ENCODE assay signal across 12 mouse cellular contexts in the genomic region with DNA sequence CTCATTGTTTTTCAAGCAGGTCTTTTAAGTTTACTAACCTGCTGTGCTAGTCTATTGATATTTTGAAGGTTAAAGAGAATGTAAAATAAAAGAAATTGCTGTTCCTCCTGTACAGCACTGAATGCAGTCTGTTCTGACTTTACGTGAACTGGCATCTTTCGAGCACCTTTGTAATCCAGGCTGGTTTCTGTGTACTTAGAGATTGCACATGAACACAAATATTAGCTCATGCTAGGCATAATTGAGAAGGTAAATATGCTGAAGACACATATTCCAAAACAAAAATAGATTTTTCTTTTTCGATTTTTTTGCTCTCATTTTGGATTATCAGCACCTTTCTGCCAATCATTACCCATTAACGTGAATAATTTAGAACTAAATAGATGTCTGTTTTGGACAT. TPM values are rescaled to one million over a fixed set of nuclear protein-coding genes. Genes with fewer than 3 reads are reported as not detected.
DNase-seq lines count a peak whose midpoint lies in the region; ATAC-seq lines count a peak whose summit lies in the region.
"Had no signal": no experiment of that assay in that cellular context is flagged by ENCODE, and none has a peak within 500 bp of the region (broad histone marks: within the 10 kb centered on the region; RNA-seq: fewer than 3 reads in every experiment).

No protein-coding gene starts in this region.

- peak overlapping the region; percentile 63; the same call in 1 of the 2 replicates for H3K4me2 ChIP-seq in kidney, embryonic 15.5 days
- no peak overlapping the region for H3K4me2 ChIP-seq in liver, embryonic 13.5 days

- H3K9me3 ChIP-seq in kidney, embryonic 15.5 days (replicated peaks), result no peaks in the 10 kb centered on the region
- no peaks in the 10 kb centered on the region for H3K9me3 ChIP-seq in embryonic facial prominence, embryonic 10.5 days
- H3K9me3 ChIP-seq in liver, embryonic 13.5 days (replicated peaks), result no peaks in the 10 kb centered on the region

- H3K27me3 ChIP-seq in kidney, embryonic 15.5 days, result no peaks in the 10 kb centered on the region
- H3K27me3 ChIP-seq in embryonic facial prominence, embryonic 10.5 days (replicated peaks; ENCODE audit: low read depth, poor library complexity, severe bottlenecking), result no peaks in the 10 kb centered on the region
- no peaks in the 10 kb centered on the region for H3K27me3 ChIP-seq in liver, embryonic 13.5 days

- peak; percentile 28 for DNase-seq in heart, adult 11 months
- no peak for DNase-seq in heart, postnatal 25 days (ENCODE audit: low spot score)
- DNase-seq in kidney, adult 9 months, result no peak
- no peak for DNase-seq in embryonic facial prominence, embryonic 10.5 days (ENCODE audit: low spot score)
- DNase-seq in liver, embryonic 13.5 days, result no peak
- no peak for DNase-seq in yolk sac, embryonic 10.5 days (ENCODE audit: low spot score)
- DNase-seq: adrenal gland, postnatal 14 days; embryo, embryonic 11 days; kidney, adult 8-10 months; thymus, adult 18-20 months had no signal

- WGBS in kidney, embryonic 15.5 days, result 88% methylated on average over 4 of the region's 4 CpGs
- 91% methylated on average over 4 of the region's 4 CpGs for WGBS in embryonic facial prominence, embryonic 10.5 days
- WGBS in liver, embryonic 13.5 days (ENCODE audit: insufficient replicate concordance), result 77% methylated on average over 4 of the region's 4 CpGs

- no peak for ATAC-seq in kidney, embryonic 15.5 days (replicated peaks; ENCODE audit: low FRiP score)
- ATAC-seq in liver, embryonic 13.5 days (ENCODE audit: low read depth), result no peak
- ATAC-seq in activated CD4-positive, CD25-positive, alpha-beta regulatory T cell, adult 4 months, result no peak

- intact Hi-C loops in heart, postnatal 25 days (cut with DNase I), result loop anchor here (5.0 kb wide), 1 partner anchor 41 kb away; no protein-coding TSS in a partner anchor

- 0 out of 2 replicates have a peak overlapping the region, but pooled peaks have one; percentile 92 for H3K4me3 ChIP-seq in kidney, embryonic 15.5 days (replicated peaks)
- H3K4me3 ChIP-seq in embryonic facial prominence, embryonic 10.5 days, result peak overlapping the region; percentile 96; the same call in 1 of the 2 replicates
- H3K4me3 ChIP-seq in liver, embryonic 13.5 days (replicated peaks), result no peak overlapping the region

- H3K4me1 ChIP-seq in kidney, embryonic 15.5 days, result peaks cover 29% of the 10 kb centered on the region
- peaks cover 37% of the 10 kb centered on the region for H3K4me1 ChIP-seq in embryonic facial prominence, embryonic 10.5 days
- peaks cover 56% of the 10 kb centered on the region for H3K4me1 ChIP-seq in liver, embryonic 13.5 days (replicated peaks)

- H3K36me3 ChIP-seq in kidney, embryonic 15.5 days, result peaks cover 5% of the 10 kb centered on the region; the same call in 1 of the 2 replicates
- H3K36me3 ChIP-seq in embryonic facial prominence, embryonic 10.5 days (replicated peaks), result peaks cover 6% of the 10 kb centered on the region; the same call in 1 of the 2 replicates
- H3K36me3 ChIP-seq in liver, embryonic 13.5 days, result 0 out of 2 replicates have a peak, but pooled peaks cover 3% of the 10 kb centered on the region

- no peak overlapping the region for H3K9ac ChIP-seq in kidney, embryonic 15.5 days
- H3K9ac ChIP-seq in liver, embryonic 13.5 days, result peak overlapping the region; percentile 97; the same call in 1 of the 2 replicates

- no peak overlapping the region for H3K27ac ChIP-seq in kidney, embryonic 15.5 days
- H3K27ac ChIP-seq in embryonic facial prominence, embryonic 10.5 days (replicated peaks), result no peak overlapping the region
- H3K27ac ChIP-seq in liver, embryonic 13.5 days, result no peak overlapping the region

RNA-seq across cellular contexts. Expression of a gene that starts 1.8 kb away (rescaled TPM):
- total RNA-seq in heart, postnatal 25 days (2021), result 10 to 100 TPM; 52.2 to 54.5 TPM
- 21.0 and 22.0 TPM in 2 replicates for polyA plus RNA-seq in kidney, embryonic 15.5 days (2015; fragmentation: Nextera tagmentation; extraction: Ambion mirVana)
- polyA plus RNA-seq in embryonic facial prominence, embryonic 10.5 days (2016; fragmentation: Nextera tagmentation; extraction: Ambion mirVana), result 20.8 and 21.7 TPM in 2 replicates
- polyA plus RNA-seq in liver, embryonic 13.5 days (2015; fragmentation: Nextera tagmentation; extraction: Ambion mirVana), result 11.3 and 11.4 TPM in 2 replicates
- polyA plus RNA-seq in activated CD4-positive, CD25-positive, alpha-beta regulatory T cell, adult 4 months (2017; shearing (Covaris generic)), result 10 to 100 TPM in 1 of 2 experiments, 1 to 10 TPM in 1; 8.0 to 12.0 TPM

RNA-seq across cellular contexts. Expression of a gene that starts 47.9 kb away (rescaled TPM):
- total RNA-seq in heart, postnatal 25 days (2021), result 10 to 100 TPM; 20.5 to 26.0 TPM
- 39.0 and 39.1 TPM in 2 replicates for polyA plus RNA-seq in kidney, embryonic 15.5 days (2015; fragmentation: Nextera tagmentation; extraction: Ambion mirVana)
- 22.4 and 26.5 TPM in 2 replicates for polyA plus RNA-seq in embryonic facial prominence, embryonic 10.5 days (2016; fragmentation: Nextera tagmentation; extraction: Ambion mirVana)
- 17.3 and 17.7 TPM in 2 replicates for polyA plus RNA-seq in liver, embryonic 13.5 days (2015; fragmentation: Nextera tagmentation; extraction: Ambion mirVana)
- polyA plus RNA-seq in activated CD4-positive, CD25-positive, alpha-beta regulatory T cell, adult 4 months (2017; shearing (Covaris generic)), result 10 to 100 TPM; 18.8 to 22.7 TPM

RNA-seq across cellular contexts. Expression of a gene that starts 55.7 kb away (rescaled TPM):
- total RNA-seq in heart, postnatal 25 days (2021), result 1 to 10 TPM; 3.2 TPM
- polyA plus RNA-seq in kidney, embryonic 15.5 days (2015; fragmentation: Nextera tagmentation; extraction: Ambion mirVana), result 24.6 and 29.7 TPM in 2 replicates
- polyA plus RNA-seq in embryonic facial prominence, embryonic 10.5 days (2016; fragmentation: Nextera tagmentation; extraction: Ambion mirVana), result 8.0 and 12.5 TPM in 2 replicates
- polyA plus RNA-seq in liver, embryonic 13.5 days (2015; fragmentation: Nextera tagmentation; extraction: Ambion mirVana), result 1.9 and 2.2 TPM in 2 replicates
- 1 to 10 TPM in 1 of 2 experiments, under 1 TPM in 1; 0.62 to 2.0 TPM for polyA plus RNA-seq in activated CD4-positive, CD25-positive, alpha-beta regulatory T cell, adult 4 months (2017; shearing (Covaris generic))
